Mouse (Mus musculus) forebrain, embryonic 14.5 days (tissue): ENCODE results near the gene Prr15l. TPM values are rescaled to one million over a fixed set of nuclear protein-coding genes. Genes with fewer than 3 reads are reported as not detected.

Experiments
- ATAC-seq: fragments of 200-750 bp; cut with Nextera tagmentation; 2 replicates; pipeline ENCODE4 v1.8.0; 2017; ENCODE audit warnings: mild to moderate bottlenecking, moderate library complexity
- DNase-seq: peaks from one replicate; pipeline ENCODE4 v3.0.0-alpha.2; 2015; ENCODE audit warnings: low spot score
- H3K27ac ChIP-seq: fragments of 300-500 bp; sonication (generic); 2 replicates; pipeline ENCODE4 v1.5.1; 2014; ENCODE audit warnings: low read depth, mild to moderate bottlenecking, control low read depth, low read length, moderate library complexity
- H3K27me3 ChIP-seq: fragments of 300-500 bp; sonication (generic); replicated peaks from 2 replicates; pipeline ENCODE4 v1.6.1; 2014; ENCODE audit warnings: low read length, control low read depth, mixed read lengths; ENCODE audit not compliant: control insufficient read depth, insufficient read depth
- H3K36me3 ChIP-seq: fragments of 300-500 bp; sonication (generic); 2 replicates; pipeline ENCODE4 v1.6.1; 2014; ENCODE audit warnings: low read length, control low read depth; ENCODE audit not compliant: control insufficient read depth, insufficient read depth
- H3K4me1 ChIP-seq: fragments of 300-500 bp; sonication (generic); 2 replicates; pipeline ENCODE4 v1.6.1; 2014; ENCODE audit warnings: antibody characterized with exemption, low read length, control low read depth; ENCODE audit not compliant: control insufficient read depth, insufficient read depth
- H3K4me2 ChIP-seq: fragments of 300-500 bp; sonication (generic); 2 replicates; pipeline ENCODE4 v1.6.1; 2014; ENCODE audit warnings: mild to moderate bottlenecking, control low read depth, low read length
- H3K4me3 ChIP-seq: fragments of 300-500 bp; sonication (generic); 2 replicates; pipeline ENCODE4 v1.5.1; 2014; ENCODE audit warnings: low read depth, low read length, control low read depth
- H3K9ac ChIP-seq: fragments of 300-500 bp; sonication (generic); 2 replicates; pipeline ENCODE4 v1.6.1; 2014; ENCODE audit warnings: mild to moderate bottlenecking, low read length, control low read depth, moderate library complexity
- H3K9me3 ChIP-seq: fragments of 300-500 bp; sonication (generic); replicated peaks from 2 replicates; pipeline ENCODE4 v1.6.1; 2016; ENCODE audit warnings: low read length, control low read depth, mixed read lengths; ENCODE audit not compliant: control insufficient read depth
- whole genome bisulfite sequencing: fragments of 180-500 bp; shearing (Covaris S2); extraction: QIAGEN DNeasy Blood & Tissue Kit; methylation state at CpG from one replicate; pipeline ENCODE4 v1.1.7; 2014; 5-methylcytosine and 5-hydroxymethylcytosine counted together
- polyA plus RNA-seq: library from polyadenylated mRNA; unstranded; fragments of >200 nt; fragmentation: Nextera tagmentation; extraction: Ambion mirVana; gene quantifications from 2 replicates; pipeline ENCODE4 v1.2.1, GENCODE M21; 2014

Prr15l gene
- polyA plus RNA-seq, 1 experiment from 2014 or later: 0.09 TPM

GRCm38 (mm10) chr11:96916044-96916884, 11.6 kb upstream of the Prr15l start, which contains the start of gene Cdk5rap3:
Cdk5rap3 (minus strand) TSS chr11:96916496.
- peak within 1 kb of the TSS; percentile 75 for H3K4me3 ChIP-seq
- DNase-seq: peak; percentile 99
- peaks cover 7% of the 10 kb centered on the region for H3K4me1 ChIP-seq
- peaks cover 20% of the 10 kb centered on the region for H3K36me3 ChIP-seq
- H3K27me3 ChIP-seq: no peaks in the 10 kb centered on the region
- H3K27ac ChIP-seq: peak within 1 kb of the TSS; percentile 53; the same call in 1 of the 2 replicates
- H3K9me3 ChIP-seq: no peaks in the 10 kb centered on the region
- under 1% methylated on average over 55 of the region's 55 CpGs for WGBS
- peak within 1 kb of the TSS; percentile 97 for H3K4me2 ChIP-seq
- peak within 1 kb of the TSS; percentile 77 for H3K9ac ChIP-seq
- peak; percentile 98 for ATAC-seq

- ATAC-seq (peak; percentile 14), DNase-seq (no peak)
- Histone ChIP-seq H3K4me2 (peak overlapping the region; percentile 31), H3K4me3 (peak overlapping the region; percentile 4; the same call in 1 of the 2 replicates), H3K27ac (no peak overlapping the region), H3K4me1 (peaks cover 7% of the 10 kb centered on the region), H3K9ac (no peak overlapping the region), H3K9me3 (no peaks in the 10 kb centered on the region), H3K27me3 (no peaks in the 10 kb centered on the region), H3K36me3 (peaks cover 13% of the 10 kb centered on the region)
- WGBS: 30% methylated on average over 12 of the region's 13 CpGs
Observed at GRCm38 (mm10) chr11:96916885-96917396, 11.0 kb upstream of the Prr15l start.

- no peak overlapping the region for H3K4me2 ChIP-seq
- WGBS: 91% methylated on average over 6 of the region's 6 CpGs
- DNase-seq (no peak), ATAC-seq (no peak)
- no peak overlapping the region for H3K27ac ChIP-seq
- no peak overlapping the region for H3K4me3 ChIP-seq
- no peak overlapping the region for H3K9ac ChIP-seq
- H3K4me1 ChIP-seq: peaks cover 7% of the 10 kb centered on the region
- H3K27me3 ChIP-seq: no peaks in the 10 kb centered on the region
- peaks cover 9% of the 10 kb centered on the region; the same call in 1 of the 2 replicates for H3K36me3 ChIP-seq
- H3K9me3 ChIP-seq: no peaks in the 10 kb centered on the region
Observed at GRCm38 (mm10) chr11:96917415-96917814, 10.5 kb upstream of the Prr15l start.

GRCm38 (mm10) chr11:96919003-96919402, 8.9 kb upstream of the Prr15l start:
- Histone ChIP-seq H3K9ac (no peak overlapping the region), H3K27me3 (no peaks in the 10 kb centered on the region), H3K9me3 (no peaks in the 10 kb centered on the region), H3K4me3 (no peak overlapping the region), H3K27ac (no peak overlapping the region), H3K4me2 (no peak overlapping the region), H3K4me1 (peaks cover 7% of the 10 kb centered on the region), H3K36me3 (no peaks in the 10 kb centered on the region)
- DNase-seq (no peak), ATAC-seq (no peak)
- 55% methylated on average over 6 of the region's 6 CpGs for WGBS

- H3K4me3 ChIP-seq: no peak overlapping the region
- H3K27ac ChIP-seq: no peak overlapping the region
- WGBS: 84% methylated on average over 11 of the region's 11 CpGs
- DNase-seq (no peak), ATAC-seq (no peak)
- no peaks in the 10 kb centered on the region for H3K4me1 ChIP-seq
- H3K36me3 ChIP-seq: no peaks in the 10 kb centered on the region
- 0 out of 2 replicates have a peak, but pooled peaks cover 2% of the 10 kb centered on the region for H3K27me3 ChIP-seq
- no peak overlapping the region for H3K4me2 ChIP-seq
- H3K9ac ChIP-seq: no peak overlapping the region
- H3K9me3 ChIP-seq: no peaks in the 10 kb centered on the region
Observed at GRCm38 (mm10) chr11:96924861-96925260, 3.0 kb upstream of the Prr15l start.

- 88% methylated on average over 12 of the region's 12 CpGs for WGBS
- Histone ChIP-seq H3K9ac (no peak overlapping the region), H3K27ac (no peak overlapping the region), H3K4me1 (no peaks in the 10 kb centered on the region), H3K27me3 (0 out of 2 replicates have a peak, but pooled peaks cover 3% of the 10 kb centered on the region), H3K9me3 (no peaks in the 10 kb centered on the region), H3K4me3 (no peak overlapping the region), H3K4me2 (no peak overlapping the region), H3K36me3 (no peaks in the 10 kb centered on the region)
- DNase-seq (no peak), ATAC-seq (no peak)
Observed at GRCm38 (mm10) chr11:96925469-96926148, 2.3 kb upstream of the Prr15l start.

- H3K4me2 ChIP-seq: no peak overlapping the region
- no peaks in the 10 kb centered on the region for H3K36me3 ChIP-seq
- ATAC-seq (no peak), DNase-seq (no peak)
- 84% methylated on average over 5 of the region's 5 CpGs for WGBS
- H3K4me3 ChIP-seq: no peak overlapping the region
- H3K9ac ChIP-seq: no peak overlapping the region
- H3K27ac ChIP-seq: no peak overlapping the region
- no peaks in the 10 kb centered on the region for H3K4me1 ChIP-seq
- H3K9me3 ChIP-seq: no peaks in the 10 kb centered on the region
- 0 out of 2 replicates have a peak, but pooled peaks cover 3% of the 10 kb centered on the region for H3K27me3 ChIP-seq
Observed at GRCm38 (mm10) chr11:96926587-96926986, 1.3 kb upstream of the Prr15l start.

- Histone ChIP-seq H3K36me3 (no peaks in the 10 kb centered on the region), H3K4me2 (no peak overlapping the region), H3K4me3 (no peak overlapping the region), H3K9ac (no peak overlapping the region), H3K27ac (no peak overlapping the region), H3K27me3 (0 out of 2 replicates have a peak, but pooled peaks cover 3% of the 10 kb centered on the region), H3K9me3 (no peaks in the 10 kb centered on the region), H3K4me1 (no peaks in the 10 kb centered on the region)
- 6% methylated on average over 5 of the region's 5 CpGs for WGBS
- ATAC-seq (no peak), DNase-seq (no peak)
Observed at GRCm38 (mm10) chr11:96928691-96929090, 787 bp downstream of the Prr15l start.
